Mouse (Mus musculus): ENCODE results near the gene Gm9736.

DNA sequence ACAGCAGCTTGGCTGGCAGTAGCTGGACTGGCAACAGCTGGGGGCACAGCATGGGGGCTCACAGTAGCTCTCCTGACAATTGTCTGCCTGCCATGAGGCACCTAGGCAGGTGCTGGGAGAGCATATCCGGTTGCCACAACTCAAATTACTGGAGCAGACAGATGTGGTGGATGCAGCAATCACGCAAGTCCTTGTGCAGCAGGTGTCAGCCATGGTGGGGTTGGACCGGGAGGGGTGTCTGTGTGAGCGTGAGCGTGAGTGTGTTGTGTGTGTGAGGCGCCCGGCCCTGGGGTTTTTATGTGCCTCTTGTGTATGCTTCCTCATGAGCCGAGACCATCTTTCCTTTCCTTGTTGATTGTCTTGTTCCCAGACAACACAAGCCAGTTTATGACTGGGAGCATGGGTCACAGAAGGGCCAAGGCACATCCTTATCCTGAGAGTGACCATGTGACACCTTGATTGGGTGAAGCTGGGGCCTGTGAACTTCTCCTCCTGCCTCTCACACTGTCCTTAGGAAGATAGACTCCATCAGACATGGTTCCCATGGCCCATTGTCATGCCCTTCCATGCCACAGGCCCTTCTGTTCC, 47.9 kb upstream of the Gm9736 start, which contains the start of gene Gm19668:
- TF ChIP-seq CTCF (IDR thresholded peaks at IDR 0.05; ENCODE audit: low read depth): no peak
- TF ChIP-seq EP300 (IDR thresholded peaks at IDR 0.05; ENCODE audit: low read depth): no peak
